Mouse (Mus musculus): ENCODE results near the gene Adcy4.

GRCm38 (mm10) chr14:55826142-55826541 lies 42.2 kb upstream of the Adcy4 start:
- no peak for TF ChIP-seq POLR2A (IDR thresholded peaks at IDR 0.05; ENCODE audit: low read depth, low read length)
- no peak for TF ChIP-seq CTCF (IDR thresholded peaks at IDR 0.05; ENCODE audit: borderline replicate concordance, insufficient read depth, low read length)
